Mouse (Mus musculus) right cerebral cortex, postnatal 25 days (tissue): ENCODE results near the gene Tesmin.

Experiments used
- DNase-seq: peaks from one replicate; pipeline ENCODE4 v3.0.0; 2022

Gene Tesmin

DNA sequence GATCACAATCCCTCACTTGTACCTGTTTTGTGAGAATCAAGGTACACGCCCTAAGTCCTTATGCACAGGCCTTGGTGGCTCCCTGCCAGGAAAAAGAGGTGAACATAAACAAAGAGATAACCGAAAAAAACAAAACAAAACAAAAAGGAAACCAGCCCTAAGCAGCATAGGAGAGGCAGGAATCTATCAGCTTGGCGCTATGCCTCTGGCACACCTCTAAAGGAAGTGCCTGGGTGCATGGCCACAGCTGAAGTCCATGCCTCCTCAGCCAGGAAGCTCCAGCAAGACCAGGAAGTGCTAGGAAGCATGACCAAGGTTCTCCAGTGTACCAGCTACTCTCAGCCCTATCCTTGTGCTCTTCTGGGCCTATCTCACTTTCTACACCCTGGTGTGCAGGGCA is 60.6 kb downstream of the Tesmin start:
- DNase-seq = no peak

DNA sequence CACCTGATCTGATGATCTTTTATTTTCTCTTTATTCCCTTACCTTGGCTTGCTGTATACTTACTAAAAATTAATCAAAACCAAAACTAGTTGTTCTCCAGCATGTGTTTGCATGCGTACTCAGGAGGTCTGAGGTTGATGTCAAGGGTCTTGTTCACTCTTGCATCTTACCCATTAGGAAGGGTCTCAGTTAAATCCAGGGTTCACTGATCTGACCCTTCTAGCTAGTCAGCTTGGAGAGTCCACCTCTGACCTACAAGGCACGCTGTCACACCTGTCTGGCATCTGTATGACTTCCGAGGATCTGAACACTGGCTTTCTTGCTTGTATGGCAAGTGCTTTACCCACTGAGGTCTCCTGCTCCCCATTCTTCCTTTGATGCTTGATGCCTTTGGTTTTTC is 62.1 kb downstream of the Tesmin start:
- DNase-seq = no peak

DNA sequence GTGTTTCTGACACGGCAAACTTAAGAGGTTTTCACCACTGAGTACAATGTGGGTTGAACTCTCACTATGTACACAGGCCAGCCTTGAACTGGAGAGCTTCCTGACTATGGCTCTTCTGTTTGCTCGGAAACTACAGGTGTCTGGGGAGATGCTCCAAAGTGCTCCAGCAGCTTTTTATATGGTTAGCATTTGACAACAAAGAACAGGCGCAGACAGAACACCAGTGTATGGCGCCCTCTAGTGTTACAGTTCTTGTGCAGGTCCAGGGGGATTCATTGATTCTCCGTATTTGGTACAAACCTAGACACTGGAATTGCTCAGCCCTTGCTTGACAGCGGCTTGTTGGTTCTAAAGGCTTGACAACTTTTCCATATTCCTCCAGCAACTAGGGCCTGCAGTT is 62.5 kb downstream of the Tesmin start:
- DNase-seq = peak; percentile 59

DNA sequence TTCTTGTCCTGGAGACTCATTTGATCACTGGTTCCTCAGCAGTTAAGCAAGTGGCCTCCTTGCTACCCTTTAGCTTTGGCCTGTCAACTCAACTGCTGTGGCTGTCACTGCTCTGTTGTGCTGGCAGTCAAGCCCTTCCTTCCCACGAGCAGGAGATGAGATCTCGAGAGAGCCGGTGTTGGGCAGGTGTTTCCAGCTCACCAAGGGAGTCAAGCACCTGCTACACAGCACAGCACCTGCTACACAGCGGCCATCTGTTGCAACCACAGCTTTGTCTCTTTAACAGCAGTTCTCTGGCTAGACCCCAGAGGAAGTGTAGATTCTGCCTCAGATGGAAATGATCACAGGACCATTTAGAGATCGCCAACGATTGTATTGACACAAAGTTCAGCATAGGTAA is 63.0 kb downstream of the Tesmin start:
- DNase-seq = no peak
